Mouse (Mus musculus): ENCODE results near the gene Iscu.
"Not testable (repeated sequence)": the region's sequence is repeated elsewhere in the genome, so short reads cannot be mapped to it uniquely, and the experiment has no call there.

The Iscu gene

GRCm38 (mm10) chr5:113786985-113787384 is 14.4 kb downstream of the Iscu start:
- DNase-seq (ENCODE audit: low spot score in 2 of 2), result no peak

- no peak for DNase-seq (ENCODE audit: low spot score in 2 of 2)
Measured at GRCm38 (mm10) chr5:113788645-113789044, 16.1 kb downstream of the Iscu start.

DNA sequence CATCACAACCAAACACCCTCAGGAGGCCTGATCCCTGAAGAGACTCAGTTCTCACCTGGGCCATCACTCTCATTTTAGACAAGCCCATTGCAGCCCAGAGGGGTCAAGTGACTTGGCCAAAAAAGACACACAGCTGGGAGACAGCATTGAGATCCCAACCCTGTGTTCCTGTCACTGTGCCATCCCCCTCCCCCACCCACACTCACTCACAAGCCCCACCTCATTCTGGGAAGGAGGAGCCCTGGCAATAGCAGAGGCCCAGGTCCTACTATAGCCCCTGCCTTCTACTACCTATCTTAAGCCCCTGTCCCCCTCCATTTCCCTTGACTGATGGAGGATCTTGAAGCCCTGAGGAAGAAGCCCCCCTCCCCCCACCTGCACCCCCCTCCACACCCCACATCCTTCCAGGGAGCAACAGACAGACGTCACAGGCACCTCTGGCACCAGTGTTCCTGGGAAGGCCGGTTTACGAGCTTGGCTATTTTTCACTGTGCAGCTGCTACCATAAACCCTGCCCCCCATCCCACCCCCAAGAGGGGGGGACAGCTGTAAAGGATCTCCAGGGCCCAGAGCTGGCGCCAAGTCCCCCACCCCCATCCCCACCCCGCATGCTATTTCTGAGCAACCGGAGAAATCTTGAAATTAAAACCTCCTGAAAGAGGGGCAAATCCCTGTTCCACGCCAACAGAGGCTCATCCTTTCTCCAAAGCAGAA is 16.7 kb downstream of the Iscu start:
- DNase-seq (ENCODE audit: low spot score in 2 of 2), result peak in 1 of 2 experiments; percentile 30

DNA sequence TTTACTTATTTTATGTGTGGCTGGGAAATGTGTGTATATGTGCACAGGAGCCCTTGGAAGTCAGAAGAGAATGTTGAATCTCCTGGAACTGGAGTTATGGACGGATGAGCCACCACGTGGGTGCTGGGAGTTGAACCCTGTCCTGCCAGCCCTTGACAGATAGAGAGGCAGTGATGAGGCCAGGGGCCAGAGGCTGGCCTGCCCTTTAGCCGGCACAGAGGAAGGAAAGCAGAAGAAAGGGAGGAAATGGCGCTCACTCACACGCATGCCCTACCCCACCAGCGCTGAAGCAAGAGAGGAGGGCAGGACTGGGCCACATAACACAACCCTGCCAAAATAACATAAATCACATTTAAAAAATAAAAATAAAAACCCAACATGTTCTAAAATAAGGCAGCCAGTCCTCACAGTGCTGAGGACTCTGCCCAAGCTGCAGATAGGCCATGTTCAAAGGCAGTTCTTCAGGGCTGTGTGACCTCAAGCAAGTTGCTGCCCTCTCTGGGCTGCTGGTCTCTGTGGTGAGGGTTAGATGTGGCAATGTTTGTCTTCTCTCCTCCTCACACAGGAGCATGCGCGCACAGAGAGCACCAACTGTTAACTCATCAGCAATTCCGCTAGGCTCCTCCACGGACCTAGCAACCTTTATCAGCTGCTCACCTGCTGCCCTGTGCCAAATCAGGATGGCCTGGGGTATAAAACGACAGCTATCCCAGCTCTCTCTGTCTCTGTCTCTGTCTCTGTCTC is 18.1 kb downstream of the Iscu start:
- no peak for DNase-seq (ENCODE audit: low spot score in 2 of 2)

- no peak for DNase-seq (ENCODE audit: low spot score in 2 of 2)
Measured at GRCm38 (mm10) chr5:113791197-113792095, 18.9 kb downstream of the Iscu start.

DNA sequence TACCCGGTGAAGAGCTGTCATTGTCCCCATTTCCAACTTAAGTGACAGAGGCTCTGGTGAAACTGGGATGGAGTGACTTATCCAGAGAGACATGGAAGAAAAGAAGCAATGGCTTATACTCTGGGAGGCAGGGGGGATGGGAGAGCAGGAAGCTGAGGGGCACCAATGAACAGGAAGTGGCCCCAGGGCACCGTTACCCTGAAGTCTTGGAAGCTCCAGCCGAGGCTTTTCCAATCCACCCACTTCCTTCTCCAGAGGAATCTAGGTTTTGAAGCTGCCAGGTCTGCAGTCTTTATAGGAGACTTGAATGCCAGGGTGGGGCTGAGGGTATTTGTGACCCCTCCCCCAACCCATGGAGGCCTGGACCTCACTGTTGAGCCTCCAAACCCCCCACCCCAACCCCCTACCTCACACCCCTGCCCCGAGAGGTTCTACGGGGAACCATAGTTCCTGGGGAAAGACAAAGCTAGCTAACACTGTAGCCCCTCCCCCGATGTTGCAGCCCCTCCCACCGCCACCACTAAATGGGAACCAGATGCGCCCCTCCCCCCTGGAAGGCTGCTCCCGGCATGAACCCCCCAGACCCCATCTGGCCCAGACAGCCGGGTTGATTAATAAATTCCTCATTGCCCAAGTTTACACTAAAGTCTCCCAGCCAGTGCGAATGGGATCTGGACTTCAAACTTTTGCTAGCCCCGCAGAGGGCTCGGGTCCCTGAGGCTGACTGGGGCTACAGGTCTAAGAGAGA is 24.0 kb downstream of the Iscu start:
- DNase-seq (ENCODE audit: low spot score in 2 of 2), result no peak

GRCm38 (mm10) chr5:113797149-113797882 is 24.8 kb downstream of the Iscu start:
- DNase-seq (ENCODE audit: low spot score in 2 of 2), result no peak

- no peak for DNase-seq (ENCODE audit: low spot score in 2 of 2)
Measured at GRCm38 (mm10) chr5:113798525-113798924, 26.0 kb downstream of the Iscu start.

DNA sequence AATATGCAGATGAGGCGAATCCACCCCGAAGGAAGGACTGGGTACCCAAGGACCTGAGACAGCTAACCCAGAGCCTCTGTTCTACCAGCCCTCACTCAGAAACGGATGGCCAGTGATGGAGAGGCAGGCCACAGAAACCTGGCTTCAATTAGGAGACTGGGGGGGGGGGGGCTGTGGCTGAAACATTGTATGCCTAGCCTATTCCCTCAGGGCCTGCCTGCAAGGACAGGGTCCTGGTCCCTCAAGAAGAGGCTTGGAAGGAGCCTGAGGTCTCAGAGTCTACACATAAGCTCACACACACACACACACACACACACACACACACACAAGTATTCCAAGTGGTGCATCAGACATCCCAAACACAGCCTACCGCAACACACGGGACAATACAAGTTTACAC is 27.1 kb downstream of the Iscu start:
- no peak for DNase-seq (ENCODE audit: low spot score in 2 of 2)

DNA sequence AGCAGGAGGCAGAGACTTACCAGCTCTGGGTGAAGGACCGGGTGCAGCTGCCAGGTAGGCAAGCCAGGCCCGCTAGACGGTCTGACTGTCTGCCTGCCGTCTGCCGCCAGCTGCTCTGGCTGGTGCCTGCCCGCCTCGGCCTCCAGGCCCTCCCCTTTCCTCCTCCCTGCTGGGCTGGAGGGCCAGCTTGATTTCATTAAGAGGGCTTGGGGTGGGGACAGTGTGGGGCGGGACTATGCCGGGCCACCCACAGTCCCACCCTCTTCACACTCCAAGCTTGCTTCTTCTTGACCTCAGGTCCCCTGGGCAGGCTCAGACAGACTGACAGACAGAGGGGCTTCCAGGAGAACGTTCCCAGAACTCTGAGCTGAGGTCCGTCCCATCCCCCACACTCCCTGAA is 27.7 kb downstream of the Iscu start, which contains the start of gene Tmem119:
Tmem119 (minus strand) TSS at position 237 of the 400 bp plus-strand sequence.
- DNase-seq (ENCODE audit: low spot score in 2 of 2), result peak; percentile 23 to 41

DNA sequence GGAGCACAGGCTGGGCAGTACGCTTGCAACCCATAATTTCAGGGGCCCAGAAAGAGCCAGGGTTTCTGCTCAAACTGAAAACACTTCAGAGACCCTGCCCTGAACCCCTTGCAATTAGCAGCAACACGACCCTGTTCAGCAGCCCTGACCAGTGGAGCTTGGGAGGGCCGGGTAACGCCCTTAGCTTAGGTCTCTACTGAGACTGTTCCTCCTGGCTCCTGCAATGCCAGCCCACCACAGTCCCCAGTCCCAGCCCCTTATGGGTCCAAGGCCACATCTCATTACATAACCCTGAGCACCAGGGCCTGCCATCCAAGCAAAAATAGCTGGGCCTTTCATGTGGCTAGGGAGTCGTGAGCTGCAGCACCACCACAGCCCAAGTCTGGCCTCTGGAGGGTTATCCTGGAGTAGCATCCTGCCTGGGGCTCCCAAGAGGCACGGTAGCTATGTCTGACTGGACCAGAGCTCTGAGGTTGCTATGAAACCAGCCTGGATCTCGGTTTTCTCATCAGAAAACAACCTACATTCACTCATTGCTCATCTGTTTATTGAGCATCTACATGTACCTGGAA is 31.9 kb downstream of the Iscu start:
- no peak for DNase-seq (ENCODE audit: low spot score in 2 of 2)

DNA sequence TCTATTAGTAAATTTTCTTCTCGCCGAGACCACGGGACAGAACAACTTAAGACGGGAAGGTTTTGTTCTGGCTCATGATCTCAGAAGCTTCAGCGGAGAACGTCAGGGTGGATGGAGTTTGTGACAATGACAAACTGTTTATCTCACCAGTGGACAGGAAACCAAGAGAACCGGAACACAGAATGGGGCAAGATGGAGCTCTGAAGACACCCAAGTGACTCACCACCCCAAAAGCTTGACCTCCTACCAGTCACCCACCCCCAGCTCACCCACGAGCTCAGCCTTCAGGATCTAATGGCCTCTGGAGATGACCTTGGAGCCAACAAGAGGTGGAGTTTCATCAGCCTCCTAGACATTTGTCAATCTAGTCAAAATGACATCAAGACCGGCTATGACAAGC is 32.8 kb downstream of the Iscu start:
- DNase-seq (ENCODE audit: low spot score in 2 of 2), result no peak

DNA sequence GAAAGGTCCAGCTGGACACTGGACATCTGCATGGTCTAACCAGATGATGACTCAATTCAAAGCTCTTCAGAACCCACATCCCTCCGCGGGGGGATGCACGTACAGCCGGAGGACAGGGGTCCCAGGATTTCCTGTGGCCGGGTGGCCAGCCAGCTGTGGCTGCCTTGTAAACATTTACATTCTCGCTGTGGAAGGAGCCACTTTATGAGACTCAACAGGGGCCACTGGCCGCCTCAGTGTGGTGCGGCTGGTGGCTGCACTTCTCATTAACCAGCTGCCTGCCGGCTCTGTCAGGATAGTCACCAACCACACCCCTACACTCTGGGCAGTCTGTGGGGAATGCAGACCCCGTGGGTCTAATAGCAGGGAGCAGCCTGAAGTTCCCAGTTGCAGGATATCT is 33.9 kb downstream of the Iscu start:
- DNase-seq (ENCODE audit: low spot score in 2 of 2), result no peak

DNA sequence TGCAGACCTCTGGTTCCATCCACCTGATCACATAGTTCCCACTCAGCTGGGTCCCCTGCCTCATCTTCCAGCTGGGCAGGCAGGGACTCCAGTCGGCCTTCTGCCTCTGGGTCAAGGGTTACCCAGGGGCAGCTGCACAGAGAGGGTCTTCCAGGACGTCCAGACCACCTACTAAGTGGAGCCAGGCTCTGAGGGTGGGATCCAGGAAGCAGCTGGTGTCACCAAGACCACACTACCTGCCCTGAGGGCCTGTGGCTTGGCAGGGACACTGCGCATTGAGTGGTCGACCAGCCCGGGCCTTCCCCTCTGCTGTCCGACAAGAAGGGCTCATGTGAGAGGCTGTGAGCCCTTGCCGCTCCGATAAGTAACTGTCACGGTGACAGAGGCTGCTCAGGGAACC is 35.2 kb downstream of the Iscu start:
- DNase-seq (ENCODE audit: low spot score in 2 of 2), result no peak

GRCm38 (mm10) chr5:113808177-113808576 is 35.6 kb downstream of the Iscu start:
- no peak for DNase-seq (ENCODE audit: low spot score in 2 of 2)

GRCm38 (mm10) chr5:113810111-113810510 is 37.6 kb downstream of the Iscu start:
- DNase-seq (ENCODE audit: low spot score in 2 of 2), result no peak

- DNase-seq (ENCODE audit: low spot score in 2 of 2), result not testable (repeated sequence)
Measured at GRCm38 (mm10) chr5:113811824-113812420, 39.4 kb downstream of the Iscu start.

DNA sequence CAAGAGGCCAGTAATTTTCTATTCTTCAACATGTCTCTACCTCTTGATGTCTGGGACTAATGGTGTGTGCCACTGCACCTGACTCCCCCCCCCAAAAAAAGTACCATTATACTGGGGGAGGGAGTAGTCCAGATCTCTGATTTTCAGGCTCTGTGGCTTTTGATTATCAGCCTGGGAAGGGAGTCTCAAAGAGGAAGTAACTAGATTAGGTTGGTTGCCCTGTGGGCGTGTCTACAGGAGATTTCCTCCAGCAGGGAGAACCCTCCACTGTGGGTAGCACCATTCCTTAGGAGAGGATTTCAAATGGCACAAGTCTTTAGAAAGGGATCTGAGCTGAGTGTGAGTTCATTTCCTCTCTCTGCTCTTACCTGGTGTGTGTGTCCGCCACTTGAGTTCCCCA is 40.1 kb downstream of the Iscu start:
- DNase-seq (ENCODE audit: low spot score in 2 of 2), result no peak

GRCm38 (mm10) chr5:113813608-113814007 is 41.1 kb downstream of the Iscu start:
- DNase-seq (ENCODE audit: low spot score in 2 of 2), result no peak
